Mouse (Mus musculus) T-helper 1 cell (primary cell): Measurements from ENCODE around the gene Mmrn2.

Source experiments
- in situ Hi-C: fragments of 300-600 bp; cut with MboI, MseI; formaldehyde crosslinking; loops from one replicate; pipeline ENCODE4 v1.15.1; 2025; ENCODE audit warnings: high pct_unique_total_duplicates

Gene Mmrn2

GRCm38 (mm10) chr14:34375415-34375904, at the start of gene Mmrn2:
TSS of gene Mmrn2 (plus strand) at chr14:34375465.
- in situ Hi-C loops: no loop called here

- in situ Hi-C loops: no loop called here
Measured at GRCm38 (mm10) chr14:34326606-34327005, 48.7 kb upstream of the Mmrn2 start.

GRCm38 (mm10) chr14:34327618-34328017, 47.6 kb upstream of the Mmrn2 start:
- in situ Hi-C loops: no loop called here

DNA sequence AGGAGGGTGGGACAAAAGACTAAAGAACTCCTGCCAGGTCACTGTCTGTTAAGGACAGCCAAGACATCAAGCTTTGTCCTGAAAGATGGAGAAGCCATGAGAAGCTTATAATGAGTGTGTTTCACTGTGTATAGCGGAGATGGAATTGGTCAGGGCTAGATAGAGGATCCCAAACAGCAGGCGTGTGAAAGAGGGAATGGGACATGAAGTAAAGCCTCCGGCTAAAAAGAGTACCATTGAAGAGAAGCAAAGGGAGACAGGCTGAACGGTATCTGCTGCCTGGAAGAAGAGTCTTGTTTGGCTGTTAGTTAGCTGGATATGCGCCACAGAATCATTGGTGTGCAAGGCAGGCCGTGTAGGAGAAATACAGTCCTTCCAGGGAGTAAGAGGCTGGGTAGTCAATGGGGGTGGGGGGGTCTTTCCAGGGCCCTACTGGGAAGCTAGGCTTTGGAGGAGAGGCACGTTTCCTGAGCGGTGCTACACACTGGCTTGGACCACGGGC, 44.6 kb upstream of the Mmrn2 start:
- in situ Hi-C loops: no loop called here

GRCm38 (mm10) chr14:34331886-34332285, 43.4 kb upstream of the Mmrn2 start:
- in situ Hi-C loops: no loop called here

- in situ Hi-C loops: no loop called here
Measured at GRCm38 (mm10) chr14:34332476-34332875, 42.8 kb upstream of the Mmrn2 start.

DNA sequence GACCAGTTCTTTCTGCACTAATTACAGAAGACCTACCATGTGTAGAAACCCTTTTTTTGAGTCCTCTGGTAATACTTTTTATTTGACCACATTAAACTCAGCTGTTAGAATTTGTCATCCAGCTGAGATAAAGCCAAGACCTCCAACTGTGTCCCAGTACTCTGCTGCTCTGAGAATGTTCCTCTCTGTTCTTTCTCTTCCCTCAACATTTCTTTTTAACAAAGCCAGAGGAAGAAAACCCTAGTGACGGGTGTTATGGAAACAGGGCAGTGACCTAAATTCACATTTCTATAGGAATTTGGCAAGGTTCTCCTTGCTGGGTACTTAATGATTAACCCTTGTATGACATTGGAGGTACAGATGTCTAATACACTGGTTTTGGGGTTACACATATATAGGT, 35.8 kb upstream of the Mmrn2 start:
- in situ Hi-C loops: no loop called here

- in situ Hi-C loops: no loop called here
Measured at GRCm38 (mm10) chr14:34341993-34342392, 33.3 kb upstream of the Mmrn2 start.

- in situ Hi-C loops: no loop called here
Measured at GRCm38 (mm10) chr14:34343078-34343477, 32.2 kb upstream of the Mmrn2 start.

DNA sequence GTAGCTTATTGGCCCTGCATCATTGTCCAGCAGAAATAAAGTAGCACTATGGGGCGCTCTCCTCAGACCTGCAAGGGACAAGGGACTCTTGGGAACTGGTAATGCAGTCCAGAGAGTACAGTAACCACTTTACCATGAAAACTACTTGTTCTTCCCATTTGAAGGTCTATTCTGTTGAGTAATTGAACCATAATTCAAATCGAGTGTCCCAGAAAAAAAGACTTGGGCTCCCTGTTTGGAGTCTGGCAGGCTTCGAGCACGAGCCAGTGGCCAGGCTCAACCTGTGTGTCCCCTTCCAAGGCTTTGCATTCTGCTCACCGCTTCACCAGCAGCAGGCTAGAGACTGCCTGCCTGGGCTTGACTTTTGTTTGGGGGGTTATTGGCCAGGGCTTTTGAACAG, 30.9 kb upstream of the Mmrn2 start:
- in situ Hi-C loops: no loop called here

DNA sequence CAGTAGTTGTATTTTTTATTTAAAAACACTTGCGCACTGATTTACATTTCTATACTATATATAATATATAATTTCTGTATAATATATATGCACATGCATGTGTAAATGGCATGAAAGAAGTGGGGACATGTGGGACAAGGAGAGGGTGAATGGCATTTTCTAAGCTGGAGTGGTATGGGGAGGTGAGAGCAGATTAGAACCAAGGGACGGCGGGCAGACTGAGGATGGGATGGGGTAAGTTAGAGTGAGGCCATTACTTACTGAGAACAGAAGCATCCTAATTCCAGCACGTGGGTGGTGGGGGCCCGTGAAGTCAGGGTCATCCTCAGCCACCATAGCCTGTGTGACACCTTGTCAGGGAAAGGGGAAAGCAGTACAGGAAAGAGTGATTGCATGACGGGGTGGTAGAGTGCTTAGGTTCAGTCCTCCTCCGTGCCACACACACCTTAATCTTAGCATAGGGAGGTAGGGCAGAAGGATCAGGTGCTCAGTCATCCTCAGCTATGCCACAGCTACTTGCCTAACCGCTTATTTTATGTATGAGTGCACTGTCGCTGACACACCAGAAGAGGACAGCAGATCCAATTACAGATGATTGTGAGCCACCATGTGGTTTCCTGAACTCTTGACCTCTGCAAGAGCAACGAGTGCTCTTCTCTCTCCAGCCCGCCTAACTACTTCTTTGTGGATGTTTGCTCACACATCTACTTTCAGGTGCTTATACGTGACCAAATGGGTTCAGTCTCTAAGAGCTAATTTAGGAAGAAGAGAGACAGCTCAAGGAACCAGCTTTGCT, 29.3 kb upstream of the Mmrn2 start:
- in situ Hi-C loops: no loop called here

DNA sequence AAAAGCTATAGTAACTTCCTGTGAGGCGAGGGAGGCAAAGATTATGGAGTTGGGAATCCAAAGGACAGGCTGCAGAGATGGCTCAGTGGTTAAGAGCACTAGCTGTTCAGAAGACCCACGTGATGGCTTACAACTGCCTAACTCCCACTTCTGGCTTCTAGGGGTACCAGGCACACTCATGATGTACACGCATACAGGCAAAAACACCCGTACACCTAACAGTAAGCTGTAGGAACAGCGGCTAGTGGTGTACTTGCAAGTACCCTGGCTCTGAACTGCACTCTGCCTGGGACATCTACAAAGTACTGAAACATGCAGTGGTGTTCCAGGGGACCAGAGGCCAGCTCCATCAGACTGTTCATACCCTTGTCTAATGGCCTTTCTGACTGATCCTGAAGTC, 28.2 kb upstream of the Mmrn2 start:
- in situ Hi-C loops: no loop called here

DNA sequence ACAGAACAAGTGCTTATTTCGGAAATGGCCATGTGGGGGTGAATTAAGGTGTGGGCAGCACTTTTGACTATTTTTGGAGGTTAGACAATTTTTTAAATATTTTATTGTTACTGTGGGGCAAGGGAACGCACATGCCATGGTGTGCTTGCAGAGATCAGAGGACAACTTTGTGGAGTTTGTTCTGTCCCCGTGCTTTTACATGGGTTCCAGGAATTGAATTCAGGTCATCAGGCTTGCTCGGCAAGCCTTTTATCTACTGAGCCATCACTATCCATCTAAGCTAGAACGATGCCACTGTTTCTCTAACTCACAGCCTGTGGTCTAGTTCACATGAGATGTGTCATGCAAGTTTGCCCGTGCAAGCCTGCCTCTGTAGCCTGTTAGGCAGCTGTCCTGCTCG, 27.0 kb upstream of the Mmrn2 start:
- in situ Hi-C loops: no loop called here

DNA sequence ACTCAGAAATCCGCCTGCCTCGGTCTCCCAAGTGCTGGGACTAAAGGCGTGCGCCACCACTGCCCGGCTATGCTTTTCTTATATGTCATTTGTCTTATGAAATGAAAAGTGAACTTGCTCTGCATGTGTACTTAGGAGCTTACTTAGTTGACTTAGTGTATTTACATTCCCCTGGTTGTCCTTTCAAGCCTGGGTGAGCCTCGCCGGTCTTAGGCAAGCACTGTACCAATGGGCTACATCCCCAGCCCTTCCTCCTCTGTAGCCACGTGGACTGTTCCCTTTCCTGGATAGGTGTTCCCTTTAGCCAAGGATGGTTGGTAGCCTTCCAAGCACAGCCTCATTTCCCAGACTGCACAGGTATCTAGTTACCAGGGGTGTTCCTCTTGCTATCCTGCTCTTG, 26.3 kb upstream of the Mmrn2 start:
- in situ Hi-C loops: no loop called here

DNA sequence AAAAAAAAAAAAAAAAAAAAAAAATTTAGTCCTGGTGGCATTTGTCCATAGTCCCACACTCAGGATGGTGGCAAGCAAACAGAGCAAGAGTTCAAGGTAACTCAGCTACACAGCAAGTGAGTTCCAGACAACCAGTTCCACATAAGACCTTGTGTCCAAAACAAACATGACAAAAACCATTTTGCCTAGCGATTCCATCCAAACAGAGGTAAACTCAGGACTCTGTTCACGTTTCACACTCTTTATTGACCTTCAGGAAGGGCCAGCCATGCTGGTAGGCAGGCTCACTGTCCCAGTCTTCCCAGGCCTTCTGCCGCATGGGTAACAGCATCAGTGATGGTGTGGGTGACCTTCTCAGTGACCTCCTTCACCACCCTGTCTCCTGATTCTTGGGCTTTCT, 23.6 kb upstream of the Mmrn2 start:
- in situ Hi-C loops: no loop called here

DNA sequence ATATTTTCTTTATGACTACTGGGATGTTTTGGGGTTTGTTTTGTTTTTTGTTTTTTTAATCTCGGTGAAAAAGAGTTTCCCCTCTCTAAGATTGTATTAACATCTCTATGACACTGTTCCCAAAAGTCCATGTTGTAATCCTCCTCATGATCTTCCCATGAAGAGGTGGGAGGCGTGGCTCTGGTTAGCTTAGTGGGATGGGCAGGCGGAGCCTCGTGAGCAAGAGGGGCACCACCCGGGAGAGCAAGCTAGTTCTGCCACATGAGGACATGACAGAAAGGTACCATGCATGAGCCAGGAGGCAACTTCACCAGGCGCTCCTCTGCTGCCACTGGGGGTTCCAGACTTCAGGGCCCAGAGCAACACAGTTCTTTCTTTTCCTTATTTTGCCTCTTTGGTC, 22.7 kb upstream of the Mmrn2 start:
- in situ Hi-C loops: no loop called here

DNA sequence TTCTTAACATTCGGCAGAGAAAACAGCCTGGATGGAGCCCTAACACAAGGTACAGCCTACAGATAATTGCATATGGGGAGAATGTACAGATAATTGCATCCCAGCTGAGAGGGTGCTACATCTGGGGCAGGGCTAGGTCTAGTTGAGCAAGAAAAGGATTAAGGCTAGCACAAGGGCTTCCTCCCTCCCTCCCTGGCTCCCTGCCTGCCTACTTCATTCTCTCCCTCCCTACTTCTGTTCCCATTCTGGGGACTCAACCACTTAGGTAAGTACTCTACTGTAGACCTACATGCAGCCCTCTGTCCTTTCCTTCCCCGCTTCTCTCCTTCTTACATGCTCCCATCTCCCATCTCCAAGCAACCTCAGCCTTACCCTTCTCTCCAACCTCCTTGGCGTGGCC, 21.9 kb upstream of the Mmrn2 start:
- in situ Hi-C loops: no loop called here

GRCm38 (mm10) chr14:34354456-34354855, 20.8 kb upstream of the Mmrn2 start:
- in situ Hi-C loops: no loop called here

- in situ Hi-C loops: loop anchor here (5.0 kb wide), 1 partner anchor 83 kb away; no protein-coding TSS in a partner anchor
Measured at GRCm38 (mm10) chr14:34355301-34355700, 20.0 kb upstream of the Mmrn2 start, which contains the start of gene Fam25c. TSS of gene Fam25c (minus strand) at chr14:34355433.

DNA sequence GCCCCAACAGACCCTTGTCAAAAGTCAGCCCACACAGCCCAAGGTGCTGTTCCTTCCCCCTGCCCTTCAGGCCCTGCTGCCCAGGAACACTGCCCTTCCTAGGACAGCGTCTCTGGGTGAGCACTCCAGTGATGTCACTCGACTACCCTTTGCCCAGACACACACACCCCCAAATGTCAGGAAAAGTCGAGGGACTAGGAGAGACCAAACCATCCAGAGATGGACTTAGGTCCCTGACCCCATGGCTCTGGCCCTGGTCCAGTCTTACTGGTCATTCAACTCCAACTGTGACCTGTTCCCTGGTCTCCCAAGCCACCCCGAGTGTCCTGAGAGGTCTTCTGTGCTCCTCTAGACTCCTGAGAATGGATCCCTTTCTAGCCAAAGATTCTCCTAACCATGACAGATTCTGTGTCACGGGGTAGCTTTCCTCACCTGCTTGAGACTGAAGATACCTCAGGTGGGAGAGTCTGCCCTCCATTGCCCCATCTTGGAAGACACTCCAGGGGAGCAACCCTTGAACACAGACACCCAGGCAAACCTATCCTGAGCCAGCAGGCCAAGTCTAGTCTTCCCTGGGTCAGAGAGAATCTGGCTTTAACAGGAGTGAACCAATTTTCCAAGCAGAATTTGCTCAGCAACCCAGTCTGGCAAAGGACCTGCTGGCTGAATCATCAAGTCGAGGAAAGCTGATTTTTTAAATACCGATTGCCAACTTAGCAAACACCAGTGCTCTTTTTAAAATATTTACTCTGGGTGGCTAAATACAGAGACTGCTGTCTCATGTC, 17.4 kb upstream of the Mmrn2 start:
- in situ Hi-C loops: loop anchor here (5.0 kb wide), 1 partner anchor 86 kb away; no protein-coding TSS in a partner anchor

DNA sequence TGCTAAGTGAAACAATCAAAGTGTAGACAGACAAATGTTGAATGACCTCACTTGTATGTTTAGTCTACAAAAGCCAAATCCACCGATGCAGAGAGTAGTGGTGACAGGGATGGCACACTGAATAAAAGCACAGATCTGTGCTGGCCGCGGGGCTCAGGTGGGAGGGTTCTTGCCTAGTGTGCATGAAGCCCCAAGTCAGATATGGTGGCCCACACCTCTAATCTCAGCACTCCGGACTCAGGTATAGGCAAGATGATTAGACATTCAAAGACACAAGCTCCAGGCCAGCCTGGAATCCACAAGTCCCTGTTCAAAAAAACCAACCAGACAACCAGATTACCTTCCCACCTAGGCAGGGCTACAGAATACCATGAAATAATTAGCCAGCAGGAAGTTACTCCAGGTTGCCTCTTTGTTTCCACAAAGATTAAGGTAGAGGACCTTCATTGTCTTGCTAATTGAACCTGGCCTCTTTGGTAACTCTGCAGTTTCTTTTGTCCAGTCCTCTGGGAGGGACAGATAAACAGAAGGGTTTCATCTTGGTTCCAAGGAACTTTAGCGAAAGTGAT, 15.5 kb upstream of the Mmrn2 start:
- in situ Hi-C loops: loop anchor here (5.0 kb wide), 1 partner anchor 87 kb away; no protein-coding TSS in a partner anchor

DNA sequence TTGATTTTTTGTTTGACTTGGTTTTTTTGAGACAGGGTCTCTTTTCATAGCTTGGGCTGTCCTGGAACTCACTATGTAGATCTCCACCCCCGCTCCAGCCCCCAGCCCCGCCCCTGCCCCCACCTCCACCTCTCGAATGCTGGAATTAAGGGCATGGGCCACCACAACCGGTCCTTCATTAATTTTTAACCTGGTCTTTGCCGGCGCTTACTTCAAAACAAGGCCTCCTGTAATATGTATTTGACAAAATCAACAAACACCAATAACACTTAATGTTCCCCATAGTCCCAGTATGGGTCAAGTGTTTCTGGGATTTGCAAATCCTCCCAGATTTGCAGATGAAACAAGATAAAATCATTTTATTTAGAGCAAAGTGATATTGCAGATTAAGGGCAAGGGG, 15.0 kb upstream of the Mmrn2 start:
- in situ Hi-C loops: no loop called here
